Mouse (Mus musculus) intestine, embryonic 16.5 days (tissue): Measurements from ENCODE around the gene Tnfrsf26. TPM values are rescaled to one million over a fixed set of nuclear protein-coding genes. Genes with fewer than 3 reads are reported as not detected.

ENCODE experiments used
- ATAC-seq: fragments of 200-750 bp; cut with Nextera tagmentation; 2 replicates; pipeline ENCODE4 v1.8.0; 2017; ENCODE audit warnings: moderate TSS enrichment, moderate library complexity
- H3K27ac ChIP-seq: fragments of 300-500 bp; sonication (generic); 2 replicates; pipeline ENCODE4 v1.5.1; 2014; ENCODE audit warnings: mild to moderate bottlenecking, low read length
- H3K27me3 ChIP-seq: fragments of 300-500 bp; sonication (generic); replicated peaks from 2 replicates; pipeline ENCODE4 v1.6.1; 2014; ENCODE audit warnings: low read length, control low read depth, mixed read lengths; ENCODE audit not compliant: control insufficient read depth, insufficient read depth
- H3K36me3 ChIP-seq: fragments of 300-500 bp; sonication (generic); 2 replicates; pipeline ENCODE4 v1.6.1; 2014; ENCODE audit warnings: low read length, control low read depth; ENCODE audit not compliant: control insufficient read depth, insufficient read depth
- H3K4me1 ChIP-seq: fragments of 300-500 bp; sonication (generic); 2 replicates; pipeline ENCODE4 v1.6.1; 2014; ENCODE audit warnings: low read length, control low read depth, mixed read lengths; ENCODE audit not compliant: control insufficient read depth, insufficient read depth
- H3K4me2 ChIP-seq: fragments of 300-500 bp; sonication (generic); 2 replicates; pipeline ENCODE4 v1.6.1; 2014; ENCODE audit warnings: low read depth, low read length, control low read depth
- H3K4me3 ChIP-seq: fragments of 300-500 bp; sonication (generic); 2 replicates; pipeline ENCODE4 v1.5.1; 2014; ENCODE audit warnings: mild to moderate bottlenecking, low read length
- H3K9ac ChIP-seq: fragments of 300-500 bp; sonication (generic); 2 replicates; pipeline ENCODE4 v1.6.1; 2014; ENCODE audit warnings: low read depth, low read length
- H3K9me3 ChIP-seq: fragments of 300-500 bp; sonication (generic); 2 replicates; pipeline ENCODE4 v1.6.1; 2016; ENCODE audit warnings: low read length, control low read depth; ENCODE audit not compliant: control insufficient read depth
- WGBS: fragments of 180-500 bp; shearing (Covaris S2); extraction: QIAGEN DNeasy Blood & Tissue Kit; methylation state at CpG from one replicate; pipeline ENCODE4 v1.1.7; 2014; 5-methylcytosine and 5-hydroxymethylcytosine counted together
- microRNA-seq: library from miRNA; unstranded; fragments of <30 nt; microRNA quantifications from one replicate; pipeline ENCODE4, GENCODE M21; 2016
- polyA plus RNA-seq: library from polyadenylated mRNA; unstranded; fragments of >200 nt; fragmentation: Nextera tagmentation; extraction: Ambion mirVana; gene quantifications from 2 replicates; pipeline ENCODE4 v1.2.1, GENCODE M21; 2015

Tnfrsf26 gene
- polyA plus RNA-seq, 1 experiment from 2014 or later, result 0.33 TPM

GRCm38 (mm10) chr7:143583025-143583424 lies 45.5 kb downstream of the Tnfrsf26 start:
- Histone ChIP-seq H3K27ac (no peak overlapping the region), H3K4me3 (no peak overlapping the region), H3K4me2 (no peak overlapping the region), H3K27me3 (no peaks in the 10 kb centered on the region), H3K4me1 (no peaks in the 10 kb centered on the region), H3K9me3 (no peaks in the 10 kb centered on the region), H3K36me3 (peaks cover 20% of the 10 kb centered on the region), H3K9ac (no peak overlapping the region)
- ATAC-seq, result no peak
- WGBS, result 91% methylated on average over 5 of the region's 5 CpGs

GRCm38 (mm10) chr7:143575751-143576150 lies 52.8 kb downstream of the Tnfrsf26 start:
- no peak overlapping the region for H3K9ac ChIP-seq
- no peak overlapping the region for H3K4me3 ChIP-seq
- ATAC-seq, result no peak
- H3K36me3 ChIP-seq, result peaks cover 28% of the 10 kb centered on the region
- no peak overlapping the region for H3K4me2 ChIP-seq
- WGBS, result 94% methylated on average over 11 of the region's 11 CpGs
- H3K27me3 ChIP-seq, result no peaks in the 10 kb centered on the region
- H3K9me3 ChIP-seq, result no peaks in the 10 kb centered on the region
- H3K4me1 ChIP-seq, result no peaks in the 10 kb centered on the region
- H3K27ac ChIP-seq, result no peak overlapping the region

- H3K36me3 ChIP-seq, result peaks cover 16% of the 10 kb centered on the region
- no peak overlapping the region for H3K9ac ChIP-seq
- no peaks in the 10 kb centered on the region for H3K27me3 ChIP-seq
- no peak overlapping the region for H3K27ac ChIP-seq
- H3K4me2 ChIP-seq, result no peak overlapping the region
- peak; percentile 23; the same call in 1 of the 2 replicates for ATAC-seq
- no peaks in the 10 kb centered on the region for H3K4me1 ChIP-seq
- 85% methylated on average over 3 of the region's 3 CpGs for WGBS
- no peaks in the 10 kb centered on the region for H3K9me3 ChIP-seq
- no peak overlapping the region for H3K4me3 ChIP-seq
Observed at GRCm38 (mm10) chr7:143565648-143566039, 62.9 kb downstream of the Tnfrsf26 start.

DNA sequence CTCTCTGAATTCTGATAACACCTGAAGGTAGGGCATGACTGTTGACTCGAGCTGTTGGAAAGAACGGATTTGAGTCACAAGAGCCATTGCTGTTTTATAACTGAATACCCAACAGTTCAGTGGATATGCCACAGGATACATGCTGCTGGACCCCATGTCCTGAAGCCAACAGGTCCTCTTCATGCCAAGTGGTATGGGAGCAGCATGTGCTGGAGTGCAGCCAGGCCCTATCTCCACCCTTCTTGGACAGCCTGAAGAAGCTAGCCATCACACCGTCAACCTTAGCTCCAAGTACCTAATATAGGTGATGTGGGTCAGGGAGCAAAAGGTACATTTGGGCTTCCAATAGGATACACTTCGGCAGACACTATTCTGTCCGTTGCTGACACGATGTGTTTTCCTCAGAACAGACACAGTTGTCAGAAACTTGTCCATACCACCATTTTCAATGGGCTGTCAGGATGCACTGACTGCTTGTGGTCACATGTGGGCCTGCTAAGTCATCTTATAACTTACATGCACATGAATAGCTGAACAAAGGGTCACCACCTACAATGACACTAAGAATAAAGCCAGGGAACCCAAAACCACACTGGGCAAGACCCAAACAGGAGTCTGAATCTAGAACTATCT lies 63.4 kb downstream of the Tnfrsf26 start:
- H3K36me3 ChIP-seq, result peaks cover 16% of the 10 kb centered on the region; the same call in 1 of the 2 replicates
- no peak overlapping the region for H3K27ac ChIP-seq
- H3K9me3 ChIP-seq, result no peaks in the 10 kb centered on the region
- H3K27me3 ChIP-seq, result no peaks in the 10 kb centered on the region
- H3K4me1 ChIP-seq, result no peaks in the 10 kb centered on the region
- H3K4me3 ChIP-seq, result no peak overlapping the region
- ATAC-seq, result no peak
- H3K4me2 ChIP-seq, result no peak overlapping the region
- 91% methylated on average over 6 of the region's 6 CpGs for WGBS
- no peak overlapping the region for H3K9ac ChIP-seq

DNA sequence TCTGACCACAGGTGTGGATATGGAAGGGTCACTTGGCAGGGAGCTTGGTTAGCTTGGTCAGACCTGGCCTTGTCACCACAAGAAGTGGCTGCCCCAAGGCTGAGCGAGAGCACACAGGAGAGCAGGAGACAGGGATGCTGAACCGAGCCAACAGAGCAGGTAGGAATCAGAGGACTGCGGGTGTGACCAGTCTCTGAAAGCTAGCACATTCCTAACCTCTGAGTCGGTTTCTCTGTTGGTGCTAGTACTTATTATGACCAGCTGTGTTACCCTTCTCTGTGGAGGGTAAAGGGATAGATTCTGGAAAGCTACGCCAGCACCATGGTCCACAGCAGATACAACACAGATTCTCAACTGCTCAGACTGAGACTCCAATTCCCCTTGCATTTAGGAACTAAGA lies 64.7 kb downstream of the Tnfrsf26 start:
- H3K9ac ChIP-seq, result no peak overlapping the region
- no peak overlapping the region for H3K27ac ChIP-seq
- ATAC-seq, result no peak
- no peaks in the 10 kb centered on the region for H3K27me3 ChIP-seq
- H3K4me2 ChIP-seq, result no peak overlapping the region
- no peak overlapping the region for H3K4me3 ChIP-seq
- 88% methylated on average over 5 of the region's 5 CpGs for WGBS
- H3K9me3 ChIP-seq, result no peaks in the 10 kb centered on the region
- no peaks in the 10 kb centered on the region for H3K4me1 ChIP-seq
- peaks cover 10% of the 10 kb centered on the region; the same call in 1 of the 2 replicates for H3K36me3 ChIP-seq

Small RNA genes lying within 50 kb of the gene (microRNA-seq; reads per million reads assigned to microRNA genes)
- gene Mir7064, result 1.1 reads per million

Other genes with a start within 250 kb of the Tnfrsf26 start
- 522 and 653 TPM in 2 replicates for gene Cdkn1c, start 167.7 kb downstream of the Tnfrsf26 start, polyA plus RNA-seq
- gene Slc22a18, start 155.0 kb downstream of the Tnfrsf26 start, polyA plus RNA-seq, result 18.2 and 22.7 TPM in 2 replicates
- 11.7 and 16.1 TPM in 2 replicates for gene Phlda2, start 125.6 kb downstream of the Tnfrsf26 start, polyA plus RNA-seq
- gene Nap1l4, start 79.6 kb downstream of the Tnfrsf26 start, polyA plus RNA-seq, result 175 and 192 TPM in 2 replicates
- gene Cars, start 28.6 kb downstream of the Tnfrsf26 start, polyA plus RNA-seq, result 56.4 and 62.8 TPM in 2 replicates
- 3.4 and 4.5 TPM in 2 replicates for gene Tnfrsf22, start 20.9 kb upstream of the Tnfrsf26 start, polyA plus RNA-seq
- gene Tnfrsf23, start 57.1 kb upstream of the Tnfrsf26 start, polyA plus RNA-seq, result 1.2 and 1.4 TPM in 2 replicates
- gene Osbpl5, start 128.3 kb upstream of the Tnfrsf26 start, polyA plus RNA-seq, result 26.4 and 29.0 TPM in 2 replicates
- not detected in 2 replicates for gene Mrgprg, start 138.3 kb upstream of the Tnfrsf26 start, polyA plus RNA-seq
- 1.4 and 1.5 TPM in 2 replicates for gene Mrgpre, start 155.8 kb upstream of the Tnfrsf26 start, polyA plus RNA-seq
- 25.4 and 29.4 TPM in 2 replicates for gene Nadsyn1, start 194.1 kb upstream of the Tnfrsf26 start, polyA plus RNA-seq
- gene Dhcr7, start 194.4 kb upstream of the Tnfrsf26 start, polyA plus RNA-seq, result 98.0 and 105 TPM in 2 replicates
- not detected in 2 replicates for gene Gm498, start 238.1 kb upstream of the Tnfrsf26 start, polyA plus RNA-seq